Mouse (Mus musculus): ENCODE results near the gene Ncam2. TPM values are rescaled to one million over a fixed set of nuclear protein-coding genes. Genes with fewer than 3 reads are reported as not detected.
"Not testable (repeated sequence)": the region's sequence is repeated elsewhere in the genome, so short reads cannot be mapped to it uniquely, and the experiment has no call there.

Gene Ncam2
- polyA plus RNA-seq, 1 experiment: 0.04 TPM

- DNase-seq: no peak
- TF ChIP-seq CTCF (IDR thresholded peaks at IDR 0.05; ENCODE audit: insufficient read depth, low read length): no peak
- Histone ChIP-seq H3K4me3 (replicated peaks; ENCODE audit: extremely low read depth, low read depth, low read length) (no peak overlapping the region), H3K4me1 (ENCODE audit: control insufficient read depth, insufficient read depth, low read length) (no peaks in the 10 kb centered on the region)
- 52% methylated on average over 7 of the region's 7 CpGs for WGBS
Measured at GRCm38 (mm10) chr16:81434559-81434958, 234.1 kb downstream of the Ncam2 start.

- TF ChIP-seq POLR2A (IDR thresholded peaks at IDR 0.05; ENCODE audit: borderline replicate concordance, extremely low read depth, low read depth, low read length): no peak
- TF ChIP-seq CTCF (IDR thresholded peaks at IDR 0.05; ENCODE audit: insufficient read depth, low read length): no peak
- Histone ChIP-seq H3K4me3 (replicated peaks; ENCODE audit: extremely low read depth, low read depth, low read length) (no peak overlapping the region), H3K4me1 (ENCODE audit: control insufficient read depth, insufficient read depth, low read length) (no peaks in the 10 kb centered on the region)
- DNase-seq: no peak
- 71% methylated on average over 5 of the region's 5 CpGs for WGBS
Measured at GRCm38 (mm10) chr16:81437091-81437867, 236.8 kb downstream of the Ncam2 start.

- H3K4me3 ChIP-seq (replicated peaks; ENCODE audit: extremely low read depth, low read depth, low read length): no peak overlapping the region
- 82% methylated on average over 2 of the region's 2 CpGs for WGBS
- TF ChIP-seq CTCF (IDR thresholded peaks at IDR 0.05; ENCODE audit: insufficient read depth, low read length) (no peak), POLR2A (IDR thresholded peaks at IDR 0.05; ENCODE audit: borderline replicate concordance, extremely low read depth, low read depth, low read length) (no peak)
- no peaks in the 10 kb centered on the region for H3K4me1 ChIP-seq (ENCODE audit: control insufficient read depth, insufficient read depth, low read length)
- DNase-seq: no peak
Measured at GRCm38 (mm10) chr16:81437868-81438249, 237.4 kb downstream of the Ncam2 start.

- no peak overlapping the region for H3K4me3 ChIP-seq (replicated peaks; ENCODE audit: extremely low read depth, low read depth, low read length)
- TF ChIP-seq CTCF (IDR thresholded peaks at IDR 0.05; ENCODE audit: insufficient read depth, low read length) (no peak), POLR2A (IDR thresholded peaks at IDR 0.05; ENCODE audit: borderline replicate concordance, extremely low read depth, low read depth, low read length) (no peak)
- no peaks in the 10 kb centered on the region for H3K4me1 ChIP-seq (ENCODE audit: control insufficient read depth, insufficient read depth, low read length)
- WGBS: 89% methylated on average over 5 of the region's 5 CpGs
- DNase-seq: no peak
Measured at GRCm38 (mm10) chr16:81450851-81451250, 250.4 kb downstream of the Ncam2 start.

- Histone ChIP-seq H3K4me3 (replicated peaks; ENCODE audit: extremely low read depth, low read depth, low read length) (no peak overlapping the region), H3K4me1 (ENCODE audit: control insufficient read depth, insufficient read depth, low read length) (no peaks in the 10 kb centered on the region)
- WGBS: 61% methylated on average over 2 of the region's 2 CpGs
- DNase-seq: no peak
- TF ChIP-seq CTCF (IDR thresholded peaks at IDR 0.05; ENCODE audit: insufficient read depth, low read length): no peak
Measured at GRCm38 (mm10) chr16:81452988-81453387, 252.5 kb downstream of the Ncam2 start.

GRCm38 (mm10) chr16:81454472-81454871 is 254.0 kb downstream of the Ncam2 start:
- Histone ChIP-seq H3K4me3 (replicated peaks; ENCODE audit: extremely low read depth, low read depth, low read length) (no peak overlapping the region), H3K4me1 (ENCODE audit: control insufficient read depth, insufficient read depth, low read length) (no peaks in the 10 kb centered on the region)
- TF ChIP-seq CTCF (IDR thresholded peaks at IDR 0.05; ENCODE audit: insufficient read depth, low read length) (no peak), POLR2A (IDR thresholded peaks at IDR 0.05; ENCODE audit: borderline replicate concordance, extremely low read depth, low read depth, low read length) (no peak)
- WGBS: 72% methylated on average over 2 of the region's 2 CpGs
- DNase-seq: no peak

- WGBS: 81% methylated on average over 2 of the region's 2 CpGs
- not testable (repeated sequence) for H3K4me1 ChIP-seq (ENCODE audit: control insufficient read depth, insufficient read depth, low read length); H3K4me3 ChIP-seq (replicated peaks; ENCODE audit: extremely low read depth, low read depth, low read length); DNase-seq
Measured at GRCm38 (mm10) chr16:81462731-81463130, 262.2 kb downstream of the Ncam2 start.

GRCm38 (mm10) chr16:81472925-81473324 is 272.4 kb downstream of the Ncam2 start:
- no peak for DNase-seq
- WGBS: 38% methylated on average over 1 of the region's 1 CpGs
- TF ChIP-seq POLR2A (IDR thresholded peaks at IDR 0.05; ENCODE audit: borderline replicate concordance, extremely low read depth, low read depth, low read length) (no peak), CTCF (IDR thresholded peaks at IDR 0.05; ENCODE audit: insufficient read depth, low read length) (no peak)
- no peaks in the 10 kb centered on the region for H3K4me1 ChIP-seq (ENCODE audit: control insufficient read depth, insufficient read depth, low read length)
- H3K4me3 ChIP-seq (replicated peaks; ENCODE audit: extremely low read depth, low read depth, low read length): no peak overlapping the region

GRCm38 (mm10) chr16:81481058-81481457 is 280.6 kb downstream of the Ncam2 start:
- DNase-seq: no peak
- Histone ChIP-seq H3K4me3 (replicated peaks; ENCODE audit: extremely low read depth, low read depth, low read length) (no peak overlapping the region), H3K4me1 (ENCODE audit: control insufficient read depth, insufficient read depth, low read length) (no peaks in the 10 kb centered on the region)
- TF ChIP-seq CTCF (IDR thresholded peaks at IDR 0.05; ENCODE audit: insufficient read depth, low read length): no peak

- TF ChIP-seq CTCF (IDR thresholded peaks at IDR 0.05; ENCODE audit: insufficient read depth, low read length) (no peak), POLR2A (IDR thresholded peaks at IDR 0.05; ENCODE audit: borderline replicate concordance, extremely low read depth, low read depth, low read length) (no peak)
- WGBS: 61% methylated on average over 2 of the region's 2 CpGs
Measured at GRCm38 (mm10) chr16:81496111-81496510, 295.6 kb downstream of the Ncam2 start.

More at GRCm38 (mm10) chr16:81496111-81496510, 295.6 kb downstream of the Ncam2 start:
- Histone ChIP-seq H3K4me1 (ENCODE audit: control insufficient read depth, insufficient read depth, low read length) (no peaks in the 10 kb centered on the region), H3K4me3 (replicated peaks; ENCODE audit: extremely low read depth, low read depth, low read length) (no peak overlapping the region)
- no peak for DNase-seq
